Mouse (Mus musculus) forebrain, embryonic 13.5 days (tissue): Measurements from ENCODE around the gene Itpr1. TPM values are rescaled to one million over a fixed set of nuclear protein-coding genes. Genes with fewer than 3 reads are reported as not detected.
"Not testable (repeated sequence)": the region's sequence is repeated elsewhere in the genome, so short reads cannot be mapped to it uniquely, and the experiment has no call there.

ENCODE experiments used
- ATAC-seq: fragments of 200-750 bp; cut with Nextera tagmentation; 2 replicates; pipeline ENCODE4 v1.8.0; 2017
- H3K27ac ChIP-seq: fragments of 300-500 bp; sonication (generic); 2 replicates; pipeline ENCODE4 v1.5.1; 2015; ENCODE audit warnings: inconsistent platforms, mild to moderate bottlenecking, moderate library complexity
- H3K27me3 ChIP-seq: fragments of 300-500 bp; sonication (generic); 2 replicates; pipeline ENCODE4 v1.6.1; 2015; ENCODE audit warnings: mild to moderate bottlenecking, inconsistent platforms
- H3K36me3 ChIP-seq: fragments of 300-500 bp; sonication (generic); 2 replicates; pipeline ENCODE4 v1.6.1; 2015; ENCODE audit warnings: mild to moderate bottlenecking, inconsistent platforms; ENCODE audit not compliant: poor library complexity, severe bottlenecking
- H3K4me1 ChIP-seq: fragments of 300-500 bp; sonication (generic); 2 replicates; pipeline ENCODE4 v1.6.1; 2015; ENCODE audit warnings: inconsistent platforms
- H3K4me2 ChIP-seq: fragments of 300-500 bp; sonication (generic); 2 replicates; pipeline ENCODE4 v1.6.1; 2015; ENCODE audit warnings: inconsistent platforms, mild to moderate bottlenecking, moderate library complexity
- H3K4me3 ChIP-seq: fragments of 300-500 bp; sonication (generic); 2 replicates; pipeline ENCODE4 v1.5.1; 2015; ENCODE audit warnings: mild to moderate bottlenecking, inconsistent platforms
- H3K9ac ChIP-seq: fragments of 300-500 bp; sonication (generic); 2 replicates; pipeline ENCODE4 v1.6.1; 2015; ENCODE audit warnings: mild to moderate bottlenecking, inconsistent platforms
- H3K9me3 ChIP-seq: fragments of 300-500 bp; sonication (generic); replicated peaks from 2 replicates; pipeline ENCODE4 v1.6.1; 2016; ENCODE audit warnings: inconsistent platforms
- WGBS: fragments of 180-500 bp; shearing (Covaris S2); methylation state at CpG from one replicate; pipeline ENCODE4 v1.1.7; 2015; 5-methylcytosine and 5-hydroxymethylcytosine counted together
- polyA plus RNA-seq: library from polyadenylated mRNA; unstranded; fragments of >200 nt; fragmentation: Nextera tagmentation; extraction: Ambion mirVana; gene quantifications from 2 replicates; pipeline ENCODE4 v1.2.1, GENCODE M21; 2015

Gene Itpr1
- polyA plus RNA-seq, 1 experiment from 2014 or later, result 6.9 TPM

- H3K4me1 ChIP-seq, result no peaks in the 10 kb centered on the region
- no peaks in the 10 kb centered on the region for H3K27me3 ChIP-seq
- WGBS, result 90% methylated on average over 4 of the region's 4 CpGs
- no peaks in the 10 kb centered on the region for H3K36me3 ChIP-seq
- H3K27ac ChIP-seq, result no peak overlapping the region
- no peaks in the 10 kb centered on the region for H3K9me3 ChIP-seq
- H3K4me3 ChIP-seq, result no peak overlapping the region
- no peak overlapping the region for H3K9ac ChIP-seq
- no peak overlapping the region for H3K4me2 ChIP-seq
- ATAC-seq, result no peak
Observed at GRCm38 (mm10) chr6:108557576-108558322, 344.9 kb downstream of the Itpr1 start.

- not testable (repeated sequence) for H3K9me3 ChIP-seq, H3K4me2 ChIP-seq, H3K4me3 ChIP-seq, H3K9ac ChIP-seq, H3K36me3 ChIP-seq, H3K27me3 ChIP-seq, H3K4me1 ChIP-seq, H3K27ac ChIP-seq, ATAC-seq
- WGBS, result 83% methylated on average over 4 of the region's 4 CpGs
Observed at GRCm38 (mm10) chr6:108559226-108559625, 346.3 kb downstream of the Itpr1 start.

GRCm38 (mm10) chr6:108562971-108563370, 350.1 kb downstream of the Itpr1 start:
- Histone ChIP-seq H3K27me3 (no peaks in the 10 kb centered on the region), H3K36me3 (no peaks in the 10 kb centered on the region), H3K4me2 (no peak overlapping the region), H3K4me3 (no peak overlapping the region), H3K9ac (no peak overlapping the region), H3K4me1 (no peaks in the 10 kb centered on the region), H3K27ac (no peak overlapping the region), H3K9me3 (no peaks in the 10 kb centered on the region)
- ATAC-seq, result no peak
- WGBS, result 89% methylated on average over 2 of the region's 2 CpGs

GRCm38 (mm10) chr6:108565447-108565846, 352.6 kb downstream of the Itpr1 start:
- not testable (repeated sequence) for H3K9me3 ChIP-seq, H3K27me3 ChIP-seq

GRCm38 (mm10) chr6:108566549-108566948, 353.7 kb downstream of the Itpr1 start:
- H3K27me3 ChIP-seq, result no peaks in the 10 kb centered on the region
- ATAC-seq, result no peak
- no peak overlapping the region for H3K27ac ChIP-seq
- H3K9ac ChIP-seq, result no peak overlapping the region
- no peaks in the 10 kb centered on the region for H3K36me3 ChIP-seq
- H3K4me2 ChIP-seq, result no peak overlapping the region
- H3K4me3 ChIP-seq, result no peak overlapping the region
- H3K9me3 ChIP-seq, result no peaks in the 10 kb centered on the region
- H3K4me1 ChIP-seq, result peaks cover 14% of the 10 kb centered on the region

More at GRCm38 (mm10) chr6:108565447-108565846, 352.6 kb downstream of the Itpr1 start:
- 86% methylated on average over 18 of the region's 18 CpGs for WGBS
- H3K9ac ChIP-seq, H3K27ac ChIP-seq, H3K4me2 ChIP-seq, ATAC-seq, H3K4me1 ChIP-seq, H3K4me3 ChIP-seq, H3K36me3 ChIP-seq: not testable (repeated sequence)

GRCm38 (mm10) chr6:108569460-108570187, 356.7 kb downstream of the Itpr1 start:
- Histone ChIP-seq H3K27me3 (no peaks in the 10 kb centered on the region), H3K9me3 (no peaks in the 10 kb centered on the region), H3K4me1 (peaks cover 15% of the 10 kb centered on the region), H3K27ac (no peak overlapping the region), H3K36me3 (no peaks in the 10 kb centered on the region), H3K9ac (no peak overlapping the region), H3K4me3 (no peak overlapping the region), H3K4me2 (no peak overlapping the region)
- no peak for ATAC-seq
- 77% methylated on average over 7 of the region's 7 CpGs for WGBS

GRCm38 (mm10) chr6:108570351-108571041, 357.6 kb downstream of the Itpr1 start:
- ATAC-seq, result no peak; the same call in 1 of the 2 replicates
- H3K9me3 ChIP-seq, result no peaks in the 10 kb centered on the region
- H3K4me3 ChIP-seq, result peak overlapping the region; percentile 37
- H3K27me3 ChIP-seq, result no peaks in the 10 kb centered on the region
- H3K4me1 ChIP-seq, result peaks cover 15% of the 10 kb centered on the region
- H3K4me2 ChIP-seq, result peak overlapping the region; percentile 63
- 0 out of 2 replicates have a peak overlapping the region, but pooled peaks have one; percentile 37 for H3K9ac ChIP-seq
- H3K27ac ChIP-seq, result no peak overlapping the region
- 36% methylated on average over 11 of the region's 11 CpGs for WGBS
- no peaks in the 10 kb centered on the region for H3K36me3 ChIP-seq

GRCm38 (mm10) chr6:108571042-108571590, 358.2 kb downstream of the Itpr1 start:
- H3K9ac ChIP-seq, result 0 out of 2 replicates have a peak overlapping the region, but pooled peaks have one; percentile 37
- WGBS, result 3% methylated on average over 21 of the region's 21 CpGs
- H3K4me1 ChIP-seq, result peaks cover 15% of the 10 kb centered on the region
- H3K27me3 ChIP-seq, result no peaks in the 10 kb centered on the region
- H3K4me3 ChIP-seq, result peak overlapping the region; percentile 37
- no peaks in the 10 kb centered on the region for H3K36me3 ChIP-seq
- H3K27ac ChIP-seq, result no peak overlapping the region
- no peaks in the 10 kb centered on the region for H3K9me3 ChIP-seq
- ATAC-seq, result peak; percentile 94
- peak overlapping the region; percentile 63 for H3K4me2 ChIP-seq

GRCm38 (mm10) chr6:108572646-108573045, 359.8 kb downstream of the Itpr1 start:
- Histone ChIP-seq H3K27me3 (no peaks in the 10 kb centered on the region), H3K27ac (no peak overlapping the region), H3K9me3 (no peaks in the 10 kb centered on the region), H3K4me1 (peaks cover 15% of the 10 kb centered on the region), H3K4me3 (no peak overlapping the region), H3K9ac (no peak overlapping the region), H3K4me2 (no peak overlapping the region), H3K36me3 (no peaks in the 10 kb centered on the region)
- 48% methylated on average over 7 of the region's 7 CpGs for WGBS
- no peak for ATAC-seq

- peaks cover 8% of the 10 kb centered on the region; the same call in 1 of the 2 replicates for H3K4me1 ChIP-seq
- H3K9ac ChIP-seq, result no peak overlapping the region
- no peak for ATAC-seq
- no peaks in the 10 kb centered on the region for H3K27me3 ChIP-seq
- H3K36me3 ChIP-seq, result no peaks in the 10 kb centered on the region
- no peak overlapping the region for H3K4me3 ChIP-seq
- no peak overlapping the region for H3K27ac ChIP-seq
- WGBS, result 87% methylated on average over 6 of the region's 6 CpGs
- H3K9me3 ChIP-seq, result no peaks in the 10 kb centered on the region
- H3K4me2 ChIP-seq, result no peak overlapping the region
Observed at GRCm38 (mm10) chr6:108577056-108577455, 364.2 kb downstream of the Itpr1 start.

- WGBS, result 89% methylated on average over 3 of the region's 3 CpGs
- Histone ChIP-seq H3K27me3 (no peaks in the 10 kb centered on the region), H3K4me1 (no peaks in the 10 kb centered on the region), H3K9ac (no peak overlapping the region), H3K27ac (no peak overlapping the region), H3K4me3 (no peak overlapping the region), H3K36me3 (no peaks in the 10 kb centered on the region), H3K4me2 (no peak overlapping the region), H3K9me3 (0 out of 2 replicates have a peak, but pooled peaks cover 3% of the 10 kb centered on the region)
- ATAC-seq, result no peak
Observed at GRCm38 (mm10) chr6:108588426-108588825, 375.5 kb downstream of the Itpr1 start.

- Histone ChIP-seq H3K4me3 (no peak overlapping the region), H3K27me3 (no peaks in the 10 kb centered on the region), H3K9me3 (0 out of 2 replicates have a peak, but pooled peaks cover 3% of the 10 kb centered on the region), H3K9ac (no peak overlapping the region), H3K36me3 (no peaks in the 10 kb centered on the region), H3K4me2 (no peak overlapping the region), H3K27ac (no peak overlapping the region), H3K4me1 (no peaks in the 10 kb centered on the region)
- 65% methylated on average over 8 of the region's 8 CpGs for WGBS
- ATAC-seq, result peak; percentile 38; the same call in 1 of the 2 replicates
Observed at GRCm38 (mm10) chr6:108592227-108592626, 379.3 kb downstream of the Itpr1 start.
